Mouse (Mus musculus): Measurements from ENCODE around the gene Gna12. TPM values are rescaled to one million over a fixed set of nuclear protein-coding genes. Genes with fewer than 3 reads are reported as not detected.

The Gna12 gene
- polyA plus RNA-seq, 1 experiment from 2014 or later, result 77.1 TPM

DNA sequence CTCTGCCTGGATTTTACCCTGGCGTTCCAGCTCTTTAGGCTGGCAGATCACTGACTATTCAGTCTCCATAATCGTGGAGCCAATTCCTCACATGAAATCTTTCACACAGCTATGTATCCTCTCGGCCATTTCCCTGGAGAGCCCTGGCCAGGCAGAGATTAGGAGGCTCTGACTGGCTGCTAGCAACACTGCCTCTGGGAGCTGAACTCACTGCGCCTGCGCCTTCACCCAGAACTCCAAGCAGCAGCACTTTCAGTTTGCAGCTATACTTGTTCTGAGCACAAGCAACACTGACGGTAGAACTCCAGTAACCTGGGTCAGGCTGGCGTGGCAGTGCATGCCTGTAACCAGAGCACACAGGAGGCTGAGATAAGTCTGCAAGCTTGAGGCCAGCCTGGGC lies 32.1 kb downstream of the Gna12 start:
- no peak overlapping the region for H3K4me3 ChIP-seq (ENCODE audit: low read depth, low read length)
- TF ChIP-seq CTCF (IDR thresholded peaks at IDR 0.05; ENCODE audit: low read depth), result no peak
- H3K9ac ChIP-seq, result no peak overlapping the region
- H3K27me3 ChIP-seq (ENCODE audit: insufficient read depth, low read length), result no peaks in the 10 kb centered on the region
- WGBS, result 71% methylated on average over 7 of the region's 7 CpGs
- peaks cover 33% of the 10 kb centered on the region; the same call in 1 of the 2 replicates for H3K4me1 ChIP-seq (ENCODE audit: insufficient read depth)
- no peak for DNase-seq
- no peak for ATAC-seq (ENCODE audit: insufficient read depth)
- no peak overlapping the region for H3K27ac ChIP-seq (ENCODE audit: low read depth)
- H3K4me2 ChIP-seq, result no peak overlapping the region
- H3K9me3 ChIP-seq (ENCODE audit: low read depth, low read length), result no peaks in the 10 kb centered on the region
- 0 out of 2 replicates have a peak, but pooled peaks cover 3% of the 10 kb centered on the region for H3K36me3 ChIP-seq (ENCODE audit: insufficient read depth)

DNA sequence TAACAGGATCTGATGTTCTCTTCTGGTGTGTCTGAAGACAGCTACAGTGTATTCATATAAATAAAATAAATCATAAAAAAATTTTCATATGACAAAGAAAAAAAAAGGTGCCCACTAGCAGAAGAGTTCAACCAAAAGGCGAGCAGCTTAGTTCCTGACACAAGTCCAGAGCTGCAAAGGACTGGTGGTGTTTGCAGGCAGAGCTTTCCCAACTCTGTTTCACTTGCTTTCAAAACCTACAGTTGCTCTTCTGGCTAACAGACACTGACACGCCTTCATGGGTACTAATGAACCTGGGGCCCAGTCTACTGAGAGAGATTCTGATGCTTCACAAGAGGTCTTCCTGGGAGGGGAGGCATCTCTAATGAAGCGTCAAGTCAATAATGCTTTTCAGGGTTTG lies 34.2 kb downstream of the Gna12 start:
- 82% methylated on average over 3 of the region's 3 CpGs for WGBS
- no peak overlapping the region for H3K4me2 ChIP-seq
- H3K9me3 ChIP-seq (ENCODE audit: low read depth, low read length), result no peaks in the 10 kb centered on the region
- H3K9ac ChIP-seq, result no peak overlapping the region
- no peaks in the 10 kb centered on the region for H3K27me3 ChIP-seq (ENCODE audit: insufficient read depth, low read length)
- H3K27ac ChIP-seq (ENCODE audit: low read depth), result no peak overlapping the region
- H3K36me3 ChIP-seq (ENCODE audit: insufficient read depth), result 0 out of 2 replicates have a peak, but pooled peaks cover 3% of the 10 kb centered on the region
- DNase-seq (no peak), ATAC-seq (ENCODE audit: insufficient read depth) (no peak)
- no peak for TF ChIP-seq CTCF (IDR thresholded peaks at IDR 0.05; ENCODE audit: low read depth)
- H3K4me3 ChIP-seq (ENCODE audit: low read depth, low read length), result no peak overlapping the region
- peaks cover 50% of the 10 kb centered on the region for H3K4me1 ChIP-seq (ENCODE audit: insufficient read depth)

- Histone ChIP-seq H3K36me3 (ENCODE audit: insufficient read depth) (0 out of 2 replicates have a peak, but pooled peaks cover 3% of the 10 kb centered on the region), H3K4me1 (ENCODE audit: insufficient read depth) (peaks cover 43% of the 10 kb centered on the region), H3K27ac (ENCODE audit: low read depth) (peak overlapping the region; percentile 55; the same call in 1 of the 2 replicates), H3K4me3 (ENCODE audit: low read depth, low read length) (no peak overlapping the region), H3K9ac (no peak overlapping the region; the same call in none of the 2 replicates), H3K27me3 (ENCODE audit: insufficient read depth, low read length) (no peaks in the 10 kb centered on the region), H3K4me2 (no peak overlapping the region), H3K9me3 (ENCODE audit: low read depth, low read length) (no peaks in the 10 kb centered on the region)
- no peak for DNase-seq
- no peak for ATAC-seq (ENCODE audit: insufficient read depth)
- no peak for TF ChIP-seq CTCF (IDR thresholded peaks at IDR 0.05; ENCODE audit: low read depth)
- 43% methylated on average over 2 of the region's 2 CpGs for whole genome bisulfite sequencing
Observed at GRCm38 (mm10) chr5:140795176-140795575, 35.1 kb downstream of the Gna12 start.

GRCm38 (mm10) chr5:140794753-140795152 lies 35.5 kb downstream of the Gna12 start:
- no peaks in the 10 kb centered on the region for H3K27me3 ChIP-seq (ENCODE audit: insufficient read depth, low read length)
- no peaks in the 10 kb centered on the region for H3K9me3 ChIP-seq (ENCODE audit: low read depth, low read length)
- H3K4me1 ChIP-seq (ENCODE audit: insufficient read depth), result peaks cover 45% of the 10 kb centered on the region
- no peak overlapping the region for H3K4me2 ChIP-seq
- peak; percentile 39 for DNase-seq
- no peak for TF ChIP-seq CTCF (IDR thresholded peaks at IDR 0.05; ENCODE audit: low read depth)
- no peak overlapping the region for H3K4me3 ChIP-seq (ENCODE audit: low read depth, low read length)
- WGBS, result 16% methylated on average over 3 of the region's 3 CpGs
- H3K27ac ChIP-seq (ENCODE audit: low read depth), result peak overlapping the region; percentile 55; the same call in 1 of the 2 replicates
- ATAC-seq (ENCODE audit: insufficient read depth), result no peak
- 0 out of 2 replicates have a peak, but pooled peaks cover 3% of the 10 kb centered on the region for H3K36me3 ChIP-seq (ENCODE audit: insufficient read depth)
- H3K9ac ChIP-seq, result no peak overlapping the region; the same call in 1 of the 2 replicates

DNA sequence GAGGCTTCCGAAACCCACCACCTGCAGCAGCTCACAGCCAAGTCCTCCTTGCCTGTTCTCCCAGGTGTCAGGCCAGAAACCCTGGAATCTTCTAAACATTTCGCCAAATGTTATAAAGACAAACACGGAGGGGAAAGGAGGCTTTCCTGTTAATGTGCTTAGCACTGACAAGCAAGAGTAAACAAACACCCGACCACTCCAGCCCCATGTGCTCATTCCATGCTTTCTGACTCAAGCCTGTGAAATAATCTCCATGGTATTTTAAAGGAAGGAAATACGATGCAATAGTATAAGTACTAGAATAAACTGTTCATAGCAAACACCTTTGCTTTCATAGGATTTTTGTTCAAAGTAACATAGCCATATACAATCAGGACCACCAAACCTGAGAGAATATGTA lies 38.0 kb downstream of the Gna12 start:
- Histone ChIP-seq H3K36me3 (ENCODE audit: insufficient read depth) (0 out of 2 replicates have a peak, but pooled peaks cover under 1% of the 10 kb centered on the region), H3K4me3 (ENCODE audit: low read depth, low read length) (no peak overlapping the region), H3K9ac (no peak overlapping the region), H3K4me1 (ENCODE audit: insufficient read depth) (peaks cover 44% of the 10 kb centered on the region), H3K4me2 (no peak overlapping the region; the same call in 1 of the 2 replicates), H3K9me3 (ENCODE audit: low read depth, low read length) (no peaks in the 10 kb centered on the region), H3K27ac (ENCODE audit: low read depth) (peak overlapping the region; percentile 95), H3K27me3 (ENCODE audit: insufficient read depth, low read length) (no peaks in the 10 kb centered on the region)
- WGBS, result 14% methylated on average over 5 of the region's 5 CpGs
- ATAC-seq (ENCODE audit: insufficient read depth) (peak; percentile 25; the same call in 1 of the 2 replicates), DNase-seq (peak; percentile 75)
- TF ChIP-seq CTCF (IDR thresholded peaks at IDR 0.05; ENCODE audit: low read depth), result no peak

DNA sequence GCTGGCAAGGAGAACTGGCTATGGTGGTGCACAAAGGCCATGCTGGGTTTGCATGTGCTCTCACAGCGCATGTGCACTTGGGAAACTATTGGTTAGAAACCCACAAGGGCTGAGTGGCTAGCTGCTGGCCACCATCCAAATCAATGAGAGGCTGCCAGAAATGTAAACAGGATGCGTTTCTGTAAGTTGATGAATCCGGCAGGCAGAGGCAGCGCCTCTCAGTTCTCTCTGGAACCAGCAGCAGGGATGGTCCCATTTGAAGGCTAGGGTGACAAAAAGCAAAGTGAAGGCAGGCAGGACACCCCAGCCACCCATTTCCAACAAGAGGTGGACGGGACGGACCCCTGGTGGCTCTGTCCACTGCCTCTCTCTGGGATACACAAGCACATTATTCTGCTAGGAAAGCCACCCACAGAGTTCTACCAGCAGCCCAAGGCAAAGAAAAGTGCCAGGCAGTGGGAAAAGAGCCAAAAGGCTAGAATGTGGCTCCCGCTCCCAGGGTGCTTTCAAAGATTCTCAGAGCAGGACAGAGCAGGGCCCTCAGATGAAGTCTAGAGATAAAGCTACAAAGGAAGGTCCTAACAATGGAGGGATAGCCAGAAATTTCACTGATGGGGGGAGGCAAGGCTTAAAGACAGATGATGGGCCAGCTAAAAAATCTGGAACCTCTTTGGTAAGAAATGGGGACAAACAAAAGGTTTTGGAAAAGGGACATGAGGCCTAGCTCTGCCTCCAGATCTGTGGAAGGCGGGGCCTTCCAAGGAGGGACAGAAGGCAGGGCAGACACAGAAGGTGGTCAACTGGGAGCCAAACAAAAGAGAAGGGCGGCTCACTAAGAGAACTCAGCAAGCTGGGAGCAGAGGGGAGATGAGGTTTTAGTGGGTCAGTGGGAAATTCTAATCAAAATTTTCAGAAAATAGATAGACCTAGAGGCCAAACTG lies 39.0 kb downstream of the Gna12 start:
- Histone ChIP-seq H3K4me1 (ENCODE audit: insufficient read depth) (peaks cover 47% of the 10 kb centered on the region), H3K36me3 (ENCODE audit: insufficient read depth) (peaks cover 8% of the 10 kb centered on the region; the same call in 1 of the 2 replicates), H3K9ac (peak overlapping the region; percentile 6; the same call in 1 of the 2 replicates), H3K4me3 (ENCODE audit: low read depth, low read length) (no peak overlapping the region), H3K4me2 (peak overlapping the region; percentile 37), H3K27ac (ENCODE audit: low read depth) (peak overlapping the region; percentile 95), H3K27me3 (ENCODE audit: insufficient read depth, low read length) (no peaks in the 10 kb centered on the region), H3K9me3 (ENCODE audit: low read depth, low read length) (no peaks in the 10 kb centered on the region)
- peak; percentile 84 for ATAC-seq (ENCODE audit: insufficient read depth)
- peak; percentile 98 for DNase-seq
- TF ChIP-seq CTCF (IDR thresholded peaks at IDR 0.05; ENCODE audit: low read depth), result peak; percentile 14; the same call in 1 of the 2 replicates
- 15% methylated on average over 9 of the region's 9 CpGs for WGBS

DNA sequence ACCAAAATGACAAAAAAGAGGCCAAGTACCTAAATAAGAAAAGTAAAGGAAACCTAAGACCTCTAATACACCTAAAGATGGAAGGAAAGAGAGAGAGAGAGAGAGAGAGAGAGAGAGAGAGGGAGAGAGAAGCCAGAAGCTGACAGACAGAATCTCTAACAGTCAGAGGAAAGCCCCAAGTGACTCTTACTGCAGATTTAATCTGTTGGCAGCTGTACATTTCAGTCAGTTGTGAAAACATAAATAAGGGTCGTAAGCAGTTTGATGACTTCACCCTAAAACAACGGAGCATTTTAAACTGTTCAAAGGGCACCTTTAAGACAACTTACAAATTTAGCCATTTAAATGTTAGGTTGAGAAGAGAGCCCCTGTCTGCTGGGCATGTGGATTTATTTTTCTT lies 39.8 kb downstream of the Gna12 start:
- H3K27me3 ChIP-seq (ENCODE audit: insufficient read depth, low read length), result no peaks in the 10 kb centered on the region
- H3K4me1 ChIP-seq (ENCODE audit: insufficient read depth), result peaks cover 47% of the 10 kb centered on the region
- no peak overlapping the region for H3K4me2 ChIP-seq
- 40% methylated on average over 2 of the region's 2 CpGs for WGBS
- DNase-seq (peak; percentile 49), ATAC-seq (ENCODE audit: insufficient read depth) (no peak)
- H3K9me3 ChIP-seq (ENCODE audit: low read depth, low read length), result no peaks in the 10 kb centered on the region
- H3K9ac ChIP-seq, result no peak overlapping the region
- H3K27ac ChIP-seq (ENCODE audit: low read depth), result peak overlapping the region; percentile 95
- TF ChIP-seq CTCF (IDR thresholded peaks at IDR 0.05; ENCODE audit: low read depth), result no peak
- H3K4me3 ChIP-seq (ENCODE audit: low read depth, low read length), result no peak overlapping the region
- peaks cover 13% of the 10 kb centered on the region for H3K36me3 ChIP-seq (ENCODE audit: insufficient read depth)
